ENCODE assay signal across 9 mouse cellular contexts in the genomic region with DNA sequence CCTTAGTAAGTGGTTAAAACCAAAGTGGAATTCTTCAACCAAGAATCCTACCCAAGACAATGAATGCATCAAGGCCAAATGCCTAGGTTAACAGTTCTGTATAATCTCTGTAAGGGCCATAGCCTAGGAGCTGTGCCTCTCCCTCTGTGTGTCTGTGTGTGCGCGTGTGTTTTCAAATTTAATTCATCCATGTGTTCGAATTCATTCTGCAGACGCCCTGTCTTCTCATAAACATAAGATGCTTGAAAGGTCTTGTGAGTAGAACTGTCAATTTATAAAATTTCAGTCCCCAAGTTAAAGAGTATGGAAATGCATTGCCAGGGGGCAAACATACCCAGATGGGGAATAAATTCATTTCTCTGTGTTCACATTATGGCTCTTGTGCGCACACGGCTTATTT. TPM values are rescaled to one million over a fixed set of nuclear protein-coding genes. Genes with fewer than 3 reads are reported as not detected.
DNase-seq lines count a peak whose midpoint lies in the region; ATAC-seq lines count a peak whose summit lies in the region.
"Had no signal": no experiment of that assay in that cellular context is flagged by ENCODE, and none has a peak within 500 bp of the region (broad histone marks: within the 10 kb centered on the region; RNA-seq: fewer than 3 reads in every experiment).

No protein-coding gene starts in this region.

- peak overlapping the region; percentile 40; the same call in 1 of the 2 replicates for H3K27ac ChIP-seq in heart, embryonic 13.5 days (replicated peaks)
- H3K27ac ChIP-seq in embryonic facial prominence, embryonic 12.5 days: peak overlapping the region; percentile 63
- peak overlapping the region; percentile 73 for H3K27ac ChIP-seq in hindbrain, embryonic 13.5 days
- peak overlapping the region; percentile 84 for H3K27ac ChIP-seq in midbrain, embryonic 14.5 days (replicated peaks; ENCODE audit: low read depth, low read length)

- peak overlapping the region; percentile 98 for H3K9ac ChIP-seq in heart, embryonic 13.5 days
- H3K9ac ChIP-seq in embryonic facial prominence, embryonic 12.5 days: peak overlapping the region; percentile 55
- peak overlapping the region; percentile 77 for H3K9ac ChIP-seq in hindbrain, embryonic 13.5 days
- H3K9ac ChIP-seq in midbrain, embryonic 14.5 days (replicated peaks; ENCODE audit: low read length): peak overlapping the region; percentile 76

- no peaks in the 10 kb centered on the region for H3K9me3 ChIP-seq in heart, embryonic 13.5 days
- no peaks in the 10 kb centered on the region for H3K9me3 ChIP-seq in embryonic facial prominence, embryonic 12.5 days
- H3K9me3 ChIP-seq in hindbrain, embryonic 13.5 days: no peaks in the 10 kb centered on the region
- no peaks in the 10 kb centered on the region for H3K9me3 ChIP-seq in midbrain, embryonic 14.5 days (ENCODE audit: control insufficient read depth, low read length)

- H3K4me3 ChIP-seq in heart, embryonic 13.5 days: peak overlapping the region; percentile 88
- H3K4me3 ChIP-seq in embryonic facial prominence, embryonic 12.5 days: peak overlapping the region; percentile 90
- peak overlapping the region; percentile 86 for H3K4me3 ChIP-seq in hindbrain, embryonic 13.5 days
- peak overlapping the region; percentile 56 for H3K4me3 ChIP-seq in midbrain, embryonic 14.5 days (replicated peaks; ENCODE audit: low read depth, low read length)

- no peak for ATAC-seq in heart, embryonic 13.5 days (ENCODE audit: extremely low read depth, insufficient number of reproducible peaks, low FRiP score, low TSS enrichment)
- no peak for ATAC-seq in embryonic facial prominence, embryonic 12.5 days (ENCODE audit: insufficient number of reproducible peaks, insufficient read depth, low FRiP score, low TSS enrichment)
- ATAC-seq in hindbrain, embryonic 13.5 days (ENCODE audit: low FRiP score): no peak
- ATAC-seq in midbrain, embryonic 14.5 days (ENCODE audit: low FRiP score, low TSS enrichment): no peak

- DNase-seq in heart, postnatal 4 days: no peak
- peak; percentile 63 for DNase-seq in midbrain, embryonic 14.5 days
- no peak for DNase-seq in yolk sac, embryonic 10.5 days (ENCODE audit: low spot score)
- DNase-seq in left cerebral cortex, adult 18-20 months (ENCODE audit: low spot score in 2 of 2): no peak
- DNase-seq in spleen, adult 18-20 months: no peak
- DNase-seq: right cerebral cortex, postnatal 4 days had no signal

- peaks cover 5% of the 10 kb centered on the region; the same call in 1 of the 2 replicates for H3K36me3 ChIP-seq in heart, embryonic 13.5 days
- H3K36me3 ChIP-seq in embryonic facial prominence, embryonic 12.5 days: no peaks in the 10 kb centered on the region
- no peaks in the 10 kb centered on the region for H3K36me3 ChIP-seq in hindbrain, embryonic 13.5 days
- no peaks in the 10 kb centered on the region for H3K36me3 ChIP-seq in midbrain, embryonic 14.5 days (ENCODE audit: control insufficient read depth, insufficient read depth, low read length)

- H3K27me3 ChIP-seq in heart, embryonic 13.5 days (replicated peaks): no peaks in the 10 kb centered on the region
- H3K27me3 ChIP-seq in embryonic facial prominence, embryonic 12.5 days: no peaks in the 10 kb centered on the region
- no peaks in the 10 kb centered on the region for H3K27me3 ChIP-seq in hindbrain, embryonic 13.5 days
- H3K27me3 ChIP-seq in midbrain, embryonic 14.5 days (ENCODE audit: control insufficient read depth, insufficient read depth, low read length): no peaks in the 10 kb centered on the region

- 45% methylated on average over 6 of the region's 6 CpGs for WGBS in heart, embryonic 13.5 days
- 12% methylated on average over 6 of the region's 6 CpGs for WGBS in embryonic facial prominence, embryonic 12.5 days
- WGBS in hindbrain, embryonic 13.5 days: 14% methylated on average over 6 of the region's 6 CpGs
- WGBS in midbrain, embryonic 14.5 days: 7% methylated on average over 6 of the region's 6 CpGs

- H3K4me2 ChIP-seq in heart, embryonic 13.5 days: peak overlapping the region; percentile 77
- peak overlapping the region; percentile 54 for H3K4me2 ChIP-seq in embryonic facial prominence, embryonic 12.5 days (replicated peaks)
- H3K4me2 ChIP-seq in hindbrain, embryonic 13.5 days: peak overlapping the region; percentile 69
- H3K4me2 ChIP-seq in midbrain, embryonic 14.5 days (ENCODE audit: low read length): peak overlapping the region; percentile 66

- peaks cover 53% of the 10 kb centered on the region for H3K4me1 ChIP-seq in heart, embryonic 13.5 days
- H3K4me1 ChIP-seq in embryonic facial prominence, embryonic 12.5 days: peaks cover 47% of the 10 kb centered on the region
- peaks cover 52% of the 10 kb centered on the region for H3K4me1 ChIP-seq in hindbrain, embryonic 13.5 days (replicated peaks)
- H3K4me1 ChIP-seq in midbrain, embryonic 14.5 days (ENCODE audit: control insufficient read depth, insufficient read depth, low read length): peaks cover 48% of the 10 kb centered on the region

RNA-seq across cellular contexts. Expression of a gene that starts 3.8 kb away (rescaled TPM):
- polyA plus RNA-seq in heart, embryonic 13.5 days (2015; fragmentation: Nextera tagmentation; extraction: Ambion mirVana): 23.2 and 23.7 TPM in 2 replicates
- total RNA-seq in heart, postnatal 4 days (2021): 100 to 1,000 TPM in 1 of 2 experiments, 10 to 100 TPM in 1; 90.6 to 101 TPM
- 66.3 and 66.8 TPM in 2 replicates for polyA plus RNA-seq in embryonic facial prominence, embryonic 12.5 days (2016; fragmentation: Nextera tagmentation; extraction: Ambion mirVana)
- 53.6 and 54.9 TPM in 2 replicates for polyA plus RNA-seq in hindbrain, embryonic 13.5 days (2015; fragmentation: Nextera tagmentation; extraction: Ambion mirVana)
- polyA plus RNA-seq in midbrain, embryonic 14.5 days (2014; fragmentation: Nextera tagmentation; extraction: Ambion mirVana): 114 and 125 TPM in 2 replicates
- 100 to 1,000 TPM; 130 to 135 TPM for total RNA-seq in left cerebral cortex, adult 18-20 months (2021)
